14 mouse cellular contexts compared by ENCODE assay signal in the genomic region with DNA sequence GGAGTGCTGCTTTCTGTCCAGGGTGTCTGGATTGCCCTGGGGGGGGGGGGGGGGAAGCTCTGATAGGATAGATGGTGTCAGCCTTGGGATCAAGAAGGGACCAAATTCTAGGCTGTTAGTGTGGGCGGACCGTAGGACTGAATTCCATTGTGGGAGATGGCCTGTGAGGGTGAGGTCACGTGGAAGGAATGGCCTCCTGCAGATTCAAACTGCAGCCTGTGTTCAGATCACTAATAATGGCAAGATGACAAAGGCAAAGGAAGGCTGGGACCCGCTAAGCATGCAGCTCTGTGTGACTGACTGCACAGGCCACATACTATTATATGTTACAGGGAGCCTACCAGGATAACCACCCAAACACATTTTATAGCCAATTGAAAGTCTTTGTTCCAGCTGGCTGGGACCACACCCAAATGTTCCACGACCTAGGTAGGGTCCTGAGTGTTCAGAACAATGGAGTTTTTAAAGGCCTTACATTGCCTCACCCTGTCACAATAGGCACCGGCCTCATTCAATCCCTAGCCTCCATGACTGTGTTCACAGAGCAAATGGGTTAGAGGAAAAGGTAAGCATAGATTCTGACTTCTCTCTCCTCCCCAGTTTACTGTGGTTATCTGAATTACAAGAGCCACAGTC. TPM values are rescaled to one million over a fixed set of nuclear protein-coding genes. Genes with fewer than 3 reads are reported as not detected.
DNase-seq lines count a peak whose midpoint lies in the region; ATAC-seq and TF ChIP-seq lines count a peak whose summit lies in the region.
"Had no signal": no experiment of that assay in that cellular context is flagged by ENCODE, and none has a peak within 500 bp of the region (broad histone marks: within the 10 kb centered on the region; RNA-seq: fewer than 3 reads in every experiment).

No protein-coding gene starts in this region.

- 19% methylated on average over 6 of the region's 6 CpGs for WGBS in hindbrain, embryonic 11.5 days
- 16% methylated on average over 6 of the region's 6 CpGs for WGBS in hindbrain, embryonic 13.5 days
- WGBS in hindbrain, embryonic 15.5 days = 19% methylated on average over 6 of the region's 6 CpGs
- 60% methylated on average over 6 of the region's 6 CpGs for WGBS in intestine, embryonic 16.5 days

- H3K4me1 ChIP-seq in hindbrain, embryonic 11.5 days (replicated peaks; ENCODE audit: control insufficient read depth, insufficient read depth, low read length) = peaks cover 13% of the 10 kb centered on the region; the same call in 1 of the 2 replicates
- H3K4me1 ChIP-seq in hindbrain, embryonic 13.5 days (replicated peaks) = peaks cover 19% of the 10 kb centered on the region
- peaks cover 4% of the 10 kb centered on the region for H3K4me1 ChIP-seq in ES-Bruce4 (ENCODE audit: control insufficient read depth, insufficient read depth, low read length)
- H3K4me1 ChIP-seq in hindbrain, embryonic 15.5 days (replicated peaks) = peaks cover 6% of the 10 kb centered on the region
- peaks cover 13% of the 10 kb centered on the region for H3K4me1 ChIP-seq in intestine, embryonic 16.5 days (ENCODE audit: control insufficient read depth, insufficient read depth, low read length)

- no peak for TF ChIP-seq CTCF in ES-Bruce4 (IDR thresholded peaks at IDR 0.05; ENCODE audit: low read depth, low read length)

- no peak overlapping the region for H3K4me2 ChIP-seq in hindbrain, embryonic 11.5 days (replicated peaks; ENCODE audit: low read depth, low read length)
- no peak overlapping the region for H3K4me2 ChIP-seq in hindbrain, embryonic 13.5 days
- no peak overlapping the region for H3K4me2 ChIP-seq in hindbrain, embryonic 15.5 days
- H3K4me2 ChIP-seq in intestine, embryonic 16.5 days (ENCODE audit: low read depth, low read length) = no peak overlapping the region

- no peak; the same call in 1 of the 2 replicates for TF ChIP-seq EP300 in ES-Bruce4 (IDR thresholded peaks at IDR 0.05; ENCODE audit: insufficient read depth, low read depth, low read length)

- H3K9me3 ChIP-seq in hindbrain, embryonic 11.5 days (ENCODE audit: control insufficient read depth, low read length) = no peaks in the 10 kb centered on the region
- no peaks in the 10 kb centered on the region for H3K9me3 ChIP-seq in hindbrain, embryonic 13.5 days
- no peaks in the 10 kb centered on the region for H3K9me3 ChIP-seq in ES-Bruce4 (replicated peaks; ENCODE audit: control insufficient read depth, insufficient read depth, low read length, poor library complexity, severe bottlenecking)
- no peaks in the 10 kb centered on the region for H3K9me3 ChIP-seq in hindbrain, embryonic 15.5 days
- no peaks in the 10 kb centered on the region for H3K9me3 ChIP-seq in intestine, embryonic 16.5 days (ENCODE audit: control insufficient read depth, low read length)

- ATAC-seq in hindbrain, embryonic 11.5 days (ENCODE audit: low FRiP score) = peak; percentile 45
- ATAC-seq in hindbrain, embryonic 13.5 days (ENCODE audit: low FRiP score) = no peak
- no peak for ATAC-seq in hindbrain, embryonic 15.5 days (ENCODE audit: low FRiP score, low read depth)
- no peak for ATAC-seq in intestine, embryonic 16.5 days
- ATAC-seq: CD4-positive, CD25-positive, alpha-beta regulatory T cell, adult 4 months had no signal

- no peaks in the 10 kb centered on the region for H3K36me3 ChIP-seq in hindbrain, embryonic 11.5 days (ENCODE audit: control insufficient read depth, insufficient read depth, low read length)
- no peaks in the 10 kb centered on the region for H3K36me3 ChIP-seq in hindbrain, embryonic 13.5 days
- H3K36me3 ChIP-seq in ES-Bruce4 (ENCODE audit: control insufficient read depth, insufficient read depth, low read length, poor library complexity, severe bottlenecking) = no peaks in the 10 kb centered on the region
- H3K36me3 ChIP-seq in hindbrain, embryonic 15.5 days = no peaks in the 10 kb centered on the region
- no peaks in the 10 kb centered on the region for H3K36me3 ChIP-seq in intestine, embryonic 16.5 days (ENCODE audit: control insufficient read depth, insufficient read depth, low read length)

- H3K4me3 ChIP-seq in hindbrain, embryonic 11.5 days (ENCODE audit: low read depth, low read length) = no peak overlapping the region
- no peak overlapping the region for H3K4me3 ChIP-seq in hindbrain, embryonic 13.5 days
- no peak overlapping the region for H3K4me3 ChIP-seq in ES-Bruce4 (ENCODE audit: low read depth, low read length)
- H3K4me3 ChIP-seq in hindbrain, embryonic 15.5 days = no peak overlapping the region
- no peak overlapping the region for H3K4me3 ChIP-seq in intestine, embryonic 16.5 days (ENCODE audit: low read length)

- H3K9ac ChIP-seq in hindbrain, embryonic 11.5 days (ENCODE audit: low read depth, low read length) = no peak overlapping the region
- no peak overlapping the region for H3K9ac ChIP-seq in hindbrain, embryonic 13.5 days
- H3K9ac ChIP-seq in ES-Bruce4 (ENCODE audit: low read depth, poor library complexity, severe bottlenecking) = no peak overlapping the region
- H3K9ac ChIP-seq in hindbrain, embryonic 15.5 days = no peak overlapping the region
- H3K9ac ChIP-seq in intestine, embryonic 16.5 days (ENCODE audit: low read depth, low read length) = no peak overlapping the region
- H3K9ac ChIP-seq: forebrain, postnatal 0 days had no signal

- TF ChIP-seq POLR2A in ES-Bruce4 (IDR thresholded peaks at IDR 0.05; ENCODE audit: insufficient read depth, low read length) = no peak

- peak overlapping the region; percentile 61 for H3K27ac ChIP-seq in hindbrain, embryonic 11.5 days (ENCODE audit: low read depth, low read length)
- no peak overlapping the region for H3K27ac ChIP-seq in hindbrain, embryonic 13.5 days
- H3K27ac ChIP-seq in ES-Bruce4 (ENCODE audit: insufficient read depth, low read length) = peak overlapping the region; percentile 95
- H3K27ac ChIP-seq in hindbrain, embryonic 15.5 days (replicated peaks) = 0 out of 2 replicates have a peak overlapping the region, but pooled peaks have one; percentile 34
- H3K27ac ChIP-seq in intestine, embryonic 16.5 days (ENCODE audit: low read length) = no peak overlapping the region

- H3K27me3 ChIP-seq in hindbrain, embryonic 11.5 days (ENCODE audit: control insufficient read depth, insufficient read depth, low read length) = no peaks in the 10 kb centered on the region
- H3K27me3 ChIP-seq in hindbrain, embryonic 13.5 days = no peaks in the 10 kb centered on the region
- no peaks in the 10 kb centered on the region for H3K27me3 ChIP-seq in ES-Bruce4 (ENCODE audit: control insufficient read depth, insufficient read depth, low read length, poor library complexity, severe bottlenecking)
- no peaks in the 10 kb centered on the region for H3K27me3 ChIP-seq in hindbrain, embryonic 15.5 days
- H3K27me3 ChIP-seq in intestine, embryonic 16.5 days (replicated peaks; ENCODE audit: control insufficient read depth, insufficient read depth, low read length) = no peaks in the 10 kb centered on the region

- peak; percentile 38 for DNase-seq in hindbrain, embryonic 11.5 days (ENCODE audit: low spot score)
- DNase-seq in R1 (ENCODE audit: low read depth, low spot score) = peak; percentile 89
- no peak for DNase-seq in adipocyte (ENCODE audit: low spot score)
- DNase-seq in spleen, postnatal 14 days (ENCODE audit: low spot score in 2 of 2) = no peak
- DNase-seq: forebrain, postnatal 0 days; kidney, postnatal 36 days; lung, adult 18-20 months had no signal

RNA-seq across cellular contexts. Expression of a gene that starts 6.4 kb away (rescaled TPM):
- polyA plus RNA-seq in hindbrain, embryonic 11.5 days (2014; fragmentation: Nextera tagmentation; extraction: Ambion mirVana) = 3.4 and 5.0 TPM in 2 replicates
- 2.5 and 3.4 TPM in 2 replicates for polyA plus RNA-seq in hindbrain, embryonic 13.5 days (2015; fragmentation: Nextera tagmentation; extraction: Ambion mirVana)
- polyA plus RNA-seq in ES-Bruce4 (2011; ENCODE audit: insufficient read depth, insufficient read length, low read depth, missing spikeins) = 1.4 and 1.6 TPM in 2 replicates
- 2.2 and 3.7 TPM in 2 replicates for polyA plus RNA-seq in hindbrain, embryonic 15.5 days (2015; fragmentation: Nextera tagmentation; extraction: Ambion mirVana)
- 10.6 and 13.0 TPM in 2 replicates for polyA plus RNA-seq in intestine, embryonic 16.5 days (2015; fragmentation: Nextera tagmentation; extraction: Ambion mirVana)

RNA-seq across cellular contexts. Expression of a gene that starts 27.3 kb away (rescaled TPM):
- 339 and 340 TPM in 2 replicates for polyA plus RNA-seq in hindbrain, embryonic 11.5 days (2014; fragmentation: Nextera tagmentation; extraction: Ambion mirVana)
- polyA plus RNA-seq in hindbrain, embryonic 13.5 days (2015; fragmentation: Nextera tagmentation; extraction: Ambion mirVana) = 343 and 364 TPM in 2 replicates
- polyA plus RNA-seq in ES-Bruce4 (2011; ENCODE audit: insufficient read depth, insufficient read length, low read depth, missing spikeins) = 108 and 113 TPM in 2 replicates
- 298 and 307 TPM in 2 replicates for polyA plus RNA-seq in hindbrain, embryonic 15.5 days (2015; fragmentation: Nextera tagmentation; extraction: Ambion mirVana)
- 372 and 389 TPM in 2 replicates for polyA plus RNA-seq in intestine, embryonic 16.5 days (2015; fragmentation: Nextera tagmentation; extraction: Ambion mirVana)

RNA-seq across cellular contexts. Expression of a gene that starts 27.5 kb away (rescaled TPM):
- polyA plus RNA-seq in hindbrain, embryonic 11.5 days (2014; fragmentation: Nextera tagmentation; extraction: Ambion mirVana) = 26.6 and 27.5 TPM in 2 replicates
- 19.8 and 24.0 TPM in 2 replicates for polyA plus RNA-seq in hindbrain, embryonic 13.5 days (2015; fragmentation: Nextera tagmentation; extraction: Ambion mirVana)
- polyA plus RNA-seq in ES-Bruce4 (2011; ENCODE audit: insufficient read depth, insufficient read length, low read depth, missing spikeins) = 3.0 and 5.4 TPM in 2 replicates
- 18.9 and 19.5 TPM in 2 replicates for polyA plus RNA-seq in hindbrain, embryonic 15.5 days (2015; fragmentation: Nextera tagmentation; extraction: Ambion mirVana)
- 45.4 and 45.8 TPM in 2 replicates for polyA plus RNA-seq in intestine, embryonic 16.5 days (2015; fragmentation: Nextera tagmentation; extraction: Ambion mirVana)

RNA-seq across cellular contexts. Expression of a gene that starts 43.3 kb away (rescaled TPM):
- not detected in 2 replicates for polyA plus RNA-seq in hindbrain, embryonic 11.5 days (2014; fragmentation: Nextera tagmentation; extraction: Ambion mirVana)
- not detected in 2 replicates for polyA plus RNA-seq in hindbrain, embryonic 13.5 days (2015; fragmentation: Nextera tagmentation; extraction: Ambion mirVana)
- not detected in 2 replicates for polyA plus RNA-seq in ES-Bruce4 (2011; ENCODE audit: insufficient read depth, insufficient read length, low read depth, missing spikeins)
- polyA plus RNA-seq in hindbrain, embryonic 15.5 days (2015; fragmentation: Nextera tagmentation; extraction: Ambion mirVana) = 0.10 TPM in 1 of 2 replicates, not detected in the other
- not detected in 2 replicates for polyA plus RNA-seq in intestine, embryonic 16.5 days (2015; fragmentation: Nextera tagmentation; extraction: Ambion mirVana)
- polyA plus RNA-seq: brain, embryonic 14.5 days; CD4-positive, CD25-positive, alpha-beta regulatory T cell, adult 4 months; urinary bladder, adult 2 months had no signal

Comparison
In these comparisons a context has a peak if more than half of its experiments do, and no peak if none do; other contexts are left out.
1. H3K27ac ChIP-seq: peak in hindbrain, embryonic 11.5 days (single experiment), ES-Bruce4 (single experiment) and hindbrain, embryonic 15.5 days (single experiment); none in hindbrain, embryonic 13.5 days (single experiment) and intestine, embryonic 16.5 days (single experiment).
2. DNase-seq: peak in hindbrain, embryonic 11.5 days (single experiment) and R1 (single experiment); none in adipocyte (single experiment) and spleen, postnatal 14 days (0 of 2).